Mouse (Mus musculus): ENCODE measurements around the gene Trmt1.

DNA sequence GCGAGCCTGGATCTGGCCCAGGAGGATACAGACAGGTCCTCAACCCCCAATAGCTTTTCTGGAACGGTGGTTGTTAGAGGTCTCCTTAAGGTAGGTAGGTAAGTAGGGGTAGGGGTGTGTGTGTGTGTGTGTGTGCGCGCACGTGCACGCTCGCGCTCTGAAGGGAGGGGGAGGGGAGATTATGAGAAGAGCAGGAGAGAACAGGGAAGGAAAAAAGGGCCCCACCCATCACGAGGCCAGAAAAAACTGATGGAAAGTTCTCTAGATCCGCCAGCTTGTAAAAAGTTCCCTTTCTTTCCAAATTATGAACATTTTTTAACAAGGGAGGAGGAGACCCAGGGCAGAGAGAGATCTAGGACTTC, 56.9 kb downstream of the Trmt1 start:
- TF ChIP-seq CTCF (IDR thresholded peaks at IDR 0.05; ENCODE audit: insufficient read depth, low read length) (no peak), POLR2A (IDR thresholded peaks at IDR 0.05; ENCODE audit: borderline replicate concordance, extremely low read depth, low read depth, low read length) (no peak)

Data from lung, adult 2 months (tissue).